Mouse (Mus musculus): ENCODE data around the gene Ampd3.
A peak's percentile ranks its signal among the peaks of the same experiment; 100 is the strongest.

Ampd3 gene

GRCm38 (mm10) chr7:110834018-110834417 lies 66.0 kb downstream of the Ampd3 start:
- DNase-seq (ENCODE audit: low read depth in 1 of 2, low spot score in 2 of 2) = no peak

GRCm38 (mm10) chr7:110834522-110834921 lies 66.5 kb downstream of the Ampd3 start:
- DNase-seq (ENCODE audit: low read depth in 1 of 2, low spot score in 2 of 2) = no peak

- DNase-seq (ENCODE audit: low read depth in 1 of 2, low spot score in 2 of 2) = peak; percentile 30 to 34
Measured at GRCm38 (mm10) chr7:110840332-110840731, 72.3 kb downstream of the Ampd3 start.

GRCm38 (mm10) chr7:110843916-110844874 lies 76.2 kb downstream of the Ampd3 start, which contains the start of gene Rnf141:
Rnf141 (minus strand) TSS chr7:110844457.
- peak; percentile 83 to 84 for DNase-seq (ENCODE audit: low read depth in 1 of 2, low spot score in 2 of 2)

- DNase-seq (ENCODE audit: low read depth in 1 of 2, low spot score in 2 of 2) = no peak
Measured at GRCm38 (mm10) chr7:110847321-110847720, 79.3 kb downstream of the Ampd3 start.

- DNase-seq (ENCODE audit: low read depth in 1 of 2, low spot score in 2 of 2) = no peak
Measured at GRCm38 (mm10) chr7:110848371-110848770, 80.4 kb downstream of the Ampd3 start.

- DNase-seq (ENCODE audit: low read depth in 1 of 2, low spot score in 2 of 2) = no peak
Measured at GRCm38 (mm10) chr7:110851541-110852203, 83.7 kb downstream of the Ampd3 start.

GRCm38 (mm10) chr7:110853611-110854010 lies 85.6 kb downstream of the Ampd3 start:
- DNase-seq (ENCODE audit: low read depth in 1 of 2, low spot score in 2 of 2) = no peak

- no peak for DNase-seq (ENCODE audit: low read depth in 1 of 2, low spot score in 2 of 2)
Measured at GRCm38 (mm10) chr7:110854519-110854918, 86.5 kb downstream of the Ampd3 start.

- DNase-seq (ENCODE audit: low read depth in 1 of 2, low spot score in 2 of 2) = no peak
Measured at GRCm38 (mm10) chr7:110854927-110855546, 87.0 kb downstream of the Ampd3 start.

- no peak for DNase-seq (ENCODE audit: low read depth in 1 of 2, low spot score in 2 of 2)
Measured at GRCm38 (mm10) chr7:110855604-110856003, 87.6 kb downstream of the Ampd3 start.

- DNase-seq (ENCODE audit: low read depth in 1 of 2, low spot score in 2 of 2) = no peak
Measured at GRCm38 (mm10) chr7:110860129-110860528, 92.1 kb downstream of the Ampd3 start.
